Mouse (Mus musculus): ENCODE measurements around the gene Grap.

- TF ChIP-seq POLR2AphosphoS5 (IDR thresholded peaks at IDR 0.05; ENCODE audit: insufficient replicate concordance, low read depth, low read length) (no peak), CTCF (IDR thresholded peaks at IDR 0.05; ENCODE audit: low read depth, low read length) (no peak), GATA2 (IDR thresholded peaks at IDR 0.05; ENCODE audit: borderline replicate concordance, low read depth, low read length) (no peak), TAL1 (conservative IDR thresholded peaks at IDR 0.05; ENCODE audit: low read depth, low read length) (no peak)
Measured at GRCm38 (mm10) chr11:61657432-61657831, 4.4 kb downstream of the Grap start.
